ENCODE assay signal across 17 mouse cellular contexts in the genomic region with DNA sequence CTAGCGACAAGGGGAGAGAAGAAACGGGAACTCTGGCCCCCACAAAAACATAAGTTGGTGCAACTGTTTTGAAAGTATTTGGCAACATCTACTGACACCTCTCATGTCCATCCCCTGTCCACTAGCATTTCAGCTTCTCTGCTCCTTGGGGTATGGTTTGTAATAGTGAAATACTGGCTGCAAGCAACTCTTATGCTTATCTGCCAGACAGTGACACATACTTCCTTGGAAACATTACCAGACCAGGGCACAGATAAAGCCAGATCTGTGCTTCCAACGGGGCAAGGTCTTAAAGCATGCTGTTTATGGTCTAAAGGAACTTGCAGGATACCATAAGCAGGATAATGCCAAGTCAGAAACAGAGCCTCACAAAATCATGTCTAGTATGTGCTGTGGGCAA. TPM values are rescaled to one million over a fixed set of nuclear protein-coding genes. Genes with fewer than 3 reads are reported as not detected.
A peak's percentile ranks its signal among the peaks of the same experiment; 100 is the strongest.
DNase-seq lines count a peak whose midpoint lies in the region; ATAC-seq and TF ChIP-seq lines count a peak whose summit lies in the region.
"Had no signal": no experiment of that assay in that cellular context is flagged by ENCODE, and none has a peak within 500 bp of the region (broad histone marks: within the 10 kb centered on the region; RNA-seq: fewer than 3 reads in every experiment).

No protein-coding gene starts in this region.

- no peak overlapping the region for H3K27ac ChIP-seq in heart, embryonic 13.5 days (replicated peaks)
- H3K27ac ChIP-seq in midbrain, embryonic 11.5 days (ENCODE audit: low read depth, low read length): no peak overlapping the region
- no peak overlapping the region for H3K27ac ChIP-seq in midbrain, embryonic 13.5 days
- H3K27ac ChIP-seq in MEL (ENCODE audit: control insufficient read depth, low read depth, low read length): no peak overlapping the region
- peak overlapping the region; percentile 48 for H3K27ac ChIP-seq in liver, embryonic 15.5 days (replicated peaks)
- H3K27ac ChIP-seq in heart, embryonic 10.5 days: no peak overlapping the region
- H3K27ac ChIP-seq: heart, adult 2 months had no signal

- H3K27me3 ChIP-seq in heart, embryonic 13.5 days (replicated peaks): no peaks in the 10 kb centered on the region
- H3K27me3 ChIP-seq in midbrain, embryonic 11.5 days (ENCODE audit: control insufficient read depth, insufficient read depth, low read length): no peaks in the 10 kb centered on the region
- H3K27me3 ChIP-seq in midbrain, embryonic 13.5 days: no peaks in the 10 kb centered on the region
- no peaks in the 10 kb centered on the region for H3K27me3 ChIP-seq in MEL (ENCODE audit: control insufficient read depth in 1 of 2, insufficient read depth in 2 of 2, low read length in 2 of 2)
- no peaks in the 10 kb centered on the region for H3K27me3 ChIP-seq in liver, embryonic 15.5 days
- no peaks in the 10 kb centered on the region for H3K27me3 ChIP-seq in heart, embryonic 10.5 days (ENCODE audit: insufficient read depth, poor library complexity, severe bottlenecking)
- H3K27me3 ChIP-seq: megakaryocyte, embryonic 14.5 days had no signal

- TF ChIP-seq POLR2A in MEL (IDR thresholded peaks at IDR 0.05; ENCODE audit: control insufficient read depth in 1 of 2, insufficient read depth in 1 of 2, low read depth in 1 of 2, low read length in 2 of 2, poor library complexity in 1 of 2): no peak

- H3K79me2 ChIP-seq in MEL (ENCODE audit: control insufficient read depth, insufficient read depth, low read length, poor library complexity): peaks cover 6% of the 10 kb centered on the region; the same call in 1 of the 2 replicates

- 0 out of 2 replicates have a peak overlapping the region, but pooled peaks have one; percentile 4 for H3K9ac ChIP-seq in heart, embryonic 13.5 days
- H3K9ac ChIP-seq in midbrain, embryonic 11.5 days (ENCODE audit: low read length): no peak overlapping the region
- no peak overlapping the region for H3K9ac ChIP-seq in midbrain, embryonic 13.5 days (replicated peaks)
- H3K9ac ChIP-seq in MEL (ENCODE audit: control insufficient read depth, low read depth, low read length, poor library complexity, severe bottlenecking): no peak overlapping the region
- no peak overlapping the region for H3K9ac ChIP-seq in liver, embryonic 15.5 days

- H3K4me1 ChIP-seq in heart, embryonic 13.5 days: peaks cover 16% of the 10 kb centered on the region; the same call in 1 of the 2 replicates
- H3K4me1 ChIP-seq in midbrain, embryonic 11.5 days (ENCODE audit: control insufficient read depth, insufficient read depth, low read length): peaks cover 2% of the 10 kb centered on the region
- H3K4me1 ChIP-seq in midbrain, embryonic 13.5 days (replicated peaks): peaks cover 8% of the 10 kb centered on the region
- peaks cover 0 to 11% of the 10 kb centered on the region in 2 experiments; a peak in 2 of 4 replicates for H3K4me1 ChIP-seq in MEL (ENCODE audit: control insufficient read depth in 1 of 2, insufficient read depth in 2 of 2, low read length in 2 of 2)
- H3K4me1 ChIP-seq in liver, embryonic 15.5 days (replicated peaks): peaks cover 31% of the 10 kb centered on the region
- H3K4me1 ChIP-seq in heart, embryonic 10.5 days: peaks cover 11% of the 10 kb centered on the region; the same call in 1 of the 2 replicates

- TF ChIP-seq EP300 in MEL (IDR thresholded peaks at IDR 0.05; ENCODE audit: low read depth in 1 of 2, low read length in 2 of 2): no peak

- DNase-seq in heart, postnatal 36 days: no peak
- DNase-seq in midbrain, embryonic 11.5 days (ENCODE audit: low spot score, missing footprints): peak; percentile 75
- peak; percentile 48 for DNase-seq in MEL (ENCODE audit: low read depth, low spot score)
- no peak for DNase-seq in heart, embryonic 10.5 days (ENCODE audit: low spot score)
- DNase-seq: heart, adult 2 months; heart, postnatal 14 days; lung, adult 18-20 months had no signal

- H3K4me3 ChIP-seq in heart, embryonic 13.5 days: no peak overlapping the region
- no peak overlapping the region for H3K4me3 ChIP-seq in midbrain, embryonic 11.5 days (ENCODE audit: low read depth, low read length)
- H3K4me3 ChIP-seq in midbrain, embryonic 13.5 days (replicated peaks): no peak overlapping the region
- H3K4me3 ChIP-seq in MEL (ENCODE audit: control insufficient read depth in 1 of 2, insufficient read depth in 1 of 2, low read depth in 2 of 2, low read length in 2 of 2): no peak overlapping the region
- no peak overlapping the region for H3K4me3 ChIP-seq in liver, embryonic 15.5 days (replicated peaks)
- no peak overlapping the region for H3K4me3 ChIP-seq in heart, embryonic 10.5 days
- H3K4me3 ChIP-seq: heart, adult 2 months had no signal

- ATAC-seq in heart, embryonic 13.5 days (ENCODE audit: extremely low read depth, insufficient number of reproducible peaks, low FRiP score, low TSS enrichment): no peak
- ATAC-seq in midbrain, embryonic 11.5 days (ENCODE audit: low FRiP score): no peak
- no peak for ATAC-seq in midbrain, embryonic 13.5 days
- ATAC-seq in liver, embryonic 15.5 days (ENCODE audit: insufficient read depth): no peak
- no peak for ATAC-seq in CD4-positive, CD25-positive, alpha-beta regulatory T cell, adult 4 months
- ATAC-seq: forebrain, embryonic 14.5 days; intestine, postnatal 0 days had no signal

- H3K9me3 ChIP-seq in heart, embryonic 13.5 days: no peaks in the 10 kb centered on the region
- no peaks in the 10 kb centered on the region for H3K9me3 ChIP-seq in midbrain, embryonic 11.5 days (ENCODE audit: control insufficient read depth, low read length)
- no peaks in the 10 kb centered on the region for H3K9me3 ChIP-seq in midbrain, embryonic 13.5 days
- H3K9me3 ChIP-seq in MEL (replicated peaks; ENCODE audit: insufficient read depth, low read length): no peaks in the 10 kb centered on the region
- H3K9me3 ChIP-seq in liver, embryonic 15.5 days (replicated peaks): no peaks in the 10 kb centered on the region
- no peaks in the 10 kb centered on the region for H3K9me3 ChIP-seq in heart, embryonic 10.5 days
- H3K9me3 ChIP-seq: megakaryocyte, embryonic 14.5 days had no signal

- TF ChIP-seq CTCF in MEL (IDR thresholded peaks at IDR 0.05 in 2 of 3, conservative IDR thresholded peaks at IDR 0.05 in 1 of 3; ENCODE audit: control insufficient read depth in 1 of 3, insufficient read depth in 1 of 3, low read depth in 2 of 3, low read length in 3 of 3, poor library complexity in 1 of 3, severe bottlenecking in 1 of 3): no peak

- no peak overlapping the region for H3K4me2 ChIP-seq in heart, embryonic 13.5 days
- H3K4me2 ChIP-seq in midbrain, embryonic 11.5 days: no peak overlapping the region
- H3K4me2 ChIP-seq in midbrain, embryonic 13.5 days (replicated peaks): no peak overlapping the region
- no peak overlapping the region; the same call in 1 of the 2 replicates for H3K4me2 ChIP-seq in liver, embryonic 15.5 days

- H3K36me3 ChIP-seq in heart, embryonic 13.5 days: peaks cover 22% of the 10 kb centered on the region
- 0 out of 2 replicates have a peak, but pooled peaks cover 3% of the 10 kb centered on the region for H3K36me3 ChIP-seq in midbrain, embryonic 11.5 days (ENCODE audit: control insufficient read depth, insufficient read depth, low read length)
- peaks cover 13% of the 10 kb centered on the region for H3K36me3 ChIP-seq in midbrain, embryonic 13.5 days
- peaks cover 2 to 5% of the 10 kb centered on the region in 2 experiments; a peak in 3 of 4 replicates for H3K36me3 ChIP-seq in MEL (ENCODE audit: control insufficient read depth in 1 of 2, insufficient read depth in 2 of 2, low read length in 2 of 2)
- peaks cover 22% of the 10 kb centered on the region; the same call in 1 of the 2 replicates for H3K36me3 ChIP-seq in liver, embryonic 15.5 days (replicated peaks)
- peaks cover 13% of the 10 kb centered on the region; the same call in 1 of the 2 replicates for H3K36me3 ChIP-seq in heart, embryonic 10.5 days

- TF ChIP-seq RAD21 in MEL (IDR thresholded peaks at IDR 0.05; ENCODE audit: low read depth, low read length): no peak

- intact Hi-C loops in heart, postnatal 36 days (cut with DNase I): loop anchor here (10.0 kb wide), 1 partner anchor 276 kb away; no protein-coding TSS in a partner anchor

- WGBS in heart, embryonic 13.5 days: 56% methylated on average over 3 of the region's 3 CpGs
- WGBS in midbrain, embryonic 11.5 days: 82% methylated on average over 3 of the region's 3 CpGs
- WGBS in midbrain, embryonic 13.5 days: 94% methylated on average over 3 of the region's 3 CpGs
- 62% methylated on average over 3 of the region's 3 CpGs for WGBS in liver, embryonic 15.5 days (ENCODE audit: insufficient replicate concordance)
- 69% methylated on average over 3 of the region's 3 CpGs for whole genome bisulfite sequencing in heart, embryonic 10.5 days

RNA-seq across cellular contexts. Expression of a gene that starts 1.8 kb away (rescaled TPM):
- polyA plus RNA-seq in heart, embryonic 13.5 days (2015; fragmentation: Nextera tagmentation; extraction: Ambion mirVana): 17.9 and 20.2 TPM in 2 replicates
- total RNA-seq in heart, postnatal 36 days (2021): 10 to 100 TPM; 24.8 to 26.0 TPM
- polyA plus RNA-seq in midbrain, embryonic 11.5 days (2014; fragmentation: Nextera tagmentation; extraction: Ambion mirVana): 26.9 and 29.8 TPM in 2 replicates
- 40.5 and 41.2 TPM in 2 replicates for polyA plus RNA-seq in midbrain, embryonic 13.5 days (2015; fragmentation: Nextera tagmentation; extraction: Ambion mirVana)
- total RNA-seq in MEL (2012; rRNA removed): 72.7 and 77.5 TPM in 2 replicates
- polyA plus RNA-seq in MEL (2012; ENCODE audit: insufficient read depth in 1 of 2, insufficient read length in 2 of 2, low read depth in 1 of 2, low replicate concordance in 2 of 2, missing spikeins in 1 of 2): 100 to 1,000 TPM in 1 of 2 experiments, not detected in 1; 111 TPM
- 17.5 and 17.8 TPM in 2 replicates for polyA plus RNA-seq in liver, embryonic 15.5 days (2015; fragmentation: Nextera tagmentation; extraction: Ambion mirVana)
- polyA plus RNA-seq in CD4-positive, CD25-positive, alpha-beta regulatory T cell, adult 4 months (2017; shearing (Covaris generic)): 10 to 100 TPM; 11.4 to 14.4 TPM
- 24.0 and 28.6 TPM in 2 replicates for polyA plus RNA-seq in heart, embryonic 10.5 days (2016; fragmentation: Nextera tagmentation; extraction: Ambion mirVana)

RNA-seq across cellular contexts. Expression of a gene that starts 21.4 kb away (rescaled TPM):
- not detected in 2 replicates for polyA plus RNA-seq in heart, embryonic 13.5 days (2015; fragmentation: Nextera tagmentation; extraction: Ambion mirVana)
- not detected for total RNA-seq in heart, postnatal 36 days (2021)
- polyA plus RNA-seq in midbrain, embryonic 11.5 days (2014; fragmentation: Nextera tagmentation; extraction: Ambion mirVana): not detected in 2 replicates
- not detected in 2 replicates for polyA plus RNA-seq in midbrain, embryonic 13.5 days (2015; fragmentation: Nextera tagmentation; extraction: Ambion mirVana)
- total RNA-seq in MEL (2012; rRNA removed): not detected in 2 replicates
- polyA plus RNA-seq in MEL (2012; ENCODE audit: insufficient read depth in 1 of 2, insufficient read length in 2 of 2, low read depth in 1 of 2, low replicate concordance in 2 of 2, missing spikeins in 1 of 2): under 1 TPM in 1 of 2 experiments, not detected in 1; 0.07 TPM
- polyA plus RNA-seq in liver, embryonic 15.5 days (2015; fragmentation: Nextera tagmentation; extraction: Ambion mirVana): not detected in 2 replicates
- not detected for polyA plus RNA-seq in CD4-positive, CD25-positive, alpha-beta regulatory T cell, adult 4 months (2017; shearing (Covaris generic))
- not detected in 2 replicates for polyA plus RNA-seq in heart, embryonic 10.5 days (2016; fragmentation: Nextera tagmentation; extraction: Ambion mirVana)
- total RNA-seq: gastrocnemius, adult 18-20 months; heart, adult 2 months; heart, postnatal 14 days had no signal
- polyA plus RNA-seq: forebrain, embryonic 14.5 days; heart, adult 2 months; intestine, postnatal 0 days; large intestine, adult 2 months; thymus, postnatal 0 days had no signal

RNA-seq across cellular contexts. Expression of a gene that starts 22.3 kb away (rescaled TPM):
- 5.9 and 7.0 TPM in 2 replicates for polyA plus RNA-seq in heart, embryonic 13.5 days (2015; fragmentation: Nextera tagmentation; extraction: Ambion mirVana)
- total RNA-seq in heart, postnatal 36 days (2021): 10 to 100 TPM; 72.5 to 86.4 TPM
- polyA plus RNA-seq in midbrain, embryonic 11.5 days (2014; fragmentation: Nextera tagmentation; extraction: Ambion mirVana): 18.0 and 18.9 TPM in 2 replicates
- polyA plus RNA-seq in midbrain, embryonic 13.5 days (2015; fragmentation: Nextera tagmentation; extraction: Ambion mirVana): 96.4 and 102 TPM in 2 replicates
- not detected in 2 replicates for total RNA-seq in MEL (2012; rRNA removed)
- polyA plus RNA-seq in MEL (2012; ENCODE audit: insufficient read depth in 1 of 2, insufficient read length in 2 of 2, low read depth in 1 of 2, low replicate concordance in 2 of 2, missing spikeins in 1 of 2): not detected
- 0.91 and 0.96 TPM in 2 replicates for polyA plus RNA-seq in liver, embryonic 15.5 days (2015; fragmentation: Nextera tagmentation; extraction: Ambion mirVana)
- polyA plus RNA-seq in CD4-positive, CD25-positive, alpha-beta regulatory T cell, adult 4 months (2017; shearing (Covaris generic)): not detected
- 6.4 and 7.4 TPM in 2 replicates for polyA plus RNA-seq in heart, embryonic 10.5 days (2016; fragmentation: Nextera tagmentation; extraction: Ambion mirVana)

RNA-seq across cellular contexts. Expression of a gene that starts 28.7 kb away (rescaled TPM):
- polyA plus RNA-seq in heart, embryonic 13.5 days (2015; fragmentation: Nextera tagmentation; extraction: Ambion mirVana): 71.3 and 72.9 TPM in 2 replicates
- 10 to 100 TPM; 25.0 to 26.5 TPM for total RNA-seq in heart, postnatal 36 days (2021)
- polyA plus RNA-seq in midbrain, embryonic 11.5 days (2014; fragmentation: Nextera tagmentation; extraction: Ambion mirVana): 58.4 and 62.2 TPM in 2 replicates
- 42.8 and 46.0 TPM in 2 replicates for polyA plus RNA-seq in midbrain, embryonic 13.5 days (2015; fragmentation: Nextera tagmentation; extraction: Ambion mirVana)
- total RNA-seq in MEL (2012; rRNA removed): 90.3 and 108 TPM in 2 replicates
- 100 to 1,000 TPM in 1 of 2 experiments, not detected in 1; 108 TPM for polyA plus RNA-seq in MEL (2012; ENCODE audit: insufficient read depth in 1 of 2, insufficient read length in 2 of 2, low read depth in 1 of 2, low replicate concordance in 2 of 2, missing spikeins in 1 of 2)
- 50.2 and 51.8 TPM in 2 replicates for polyA plus RNA-seq in liver, embryonic 15.5 days (2015; fragmentation: Nextera tagmentation; extraction: Ambion mirVana)
- 10 to 100 TPM; 56.5 to 73.1 TPM for polyA plus RNA-seq in CD4-positive, CD25-positive, alpha-beta regulatory T cell, adult 4 months (2017; shearing (Covaris generic))
- polyA plus RNA-seq in heart, embryonic 10.5 days (2016; fragmentation: Nextera tagmentation; extraction: Ambion mirVana): 98.6 and 99.8 TPM in 2 replicates

RNA-seq across cellular contexts. Expression of a gene that starts 32.9 kb away (rescaled TPM):
- polyA plus RNA-seq in heart, embryonic 13.5 days (2015; fragmentation: Nextera tagmentation; extraction: Ambion mirVana): 128 and 146 TPM in 2 replicates
- 10 to 100 TPM in 1 of 2 experiments, 1 to 10 TPM in 1; 9.0 to 10.6 TPM for total RNA-seq in heart, postnatal 36 days (2021)
- 66.9 and 75.6 TPM in 2 replicates for polyA plus RNA-seq in midbrain, embryonic 11.5 days (2014; fragmentation: Nextera tagmentation; extraction: Ambion mirVana)
- 69.7 and 70.1 TPM in 2 replicates for polyA plus RNA-seq in midbrain, embryonic 13.5 days (2015; fragmentation: Nextera tagmentation; extraction: Ambion mirVana)
- 87.9 and 109 TPM in 2 replicates for total RNA-seq in MEL (2012; rRNA removed)
- polyA plus RNA-seq in MEL (2012; ENCODE audit: insufficient read depth in 1 of 2, insufficient read length in 2 of 2, low read depth in 1 of 2, low replicate concordance in 2 of 2, missing spikeins in 1 of 2): 100 to 1,000 TPM in 1 of 2 experiments, not detected in 1; 304 TPM
- polyA plus RNA-seq in liver, embryonic 15.5 days (2015; fragmentation: Nextera tagmentation; extraction: Ambion mirVana): 56.9 and 68.4 TPM in 2 replicates
- 10 to 100 TPM; 22.0 to 26.3 TPM for polyA plus RNA-seq in CD4-positive, CD25-positive, alpha-beta regulatory T cell, adult 4 months (2017; shearing (Covaris generic))
- 108 and 120 TPM in 2 replicates for polyA plus RNA-seq in heart, embryonic 10.5 days (2016; fragmentation: Nextera tagmentation; extraction: Ambion mirVana)

Comparison
In these comparisons a context has a peak if more than half of its experiments do, and no peak if none do; other contexts are left out.
1. DNase-seq: peak in midbrain, embryonic 11.5 days (single experiment) and MEL (single experiment); none in heart, postnatal 36 days (0 of 2) and heart, embryonic 10.5 days (single experiment).